Mouse (Mus musculus) CH12.LX (cell line): Measurements from ENCODE around the gene Mid1. TPM values are rescaled to one million over a fixed set of nuclear protein-coding genes. Genes with fewer than 3 reads are reported as not detected.
"Not testable (repeated sequence)": the region's sequence is repeated elsewhere in the genome, so short reads cannot be mapped to it uniquely, and the experiment has no call there.

ENCODE experiments used
- DNase-seq: peaks from one replicate; pipeline ENCODE4 v3.0.0-alpha.2; 2013; ENCODE audit errors: extremely low read depth
- H3K27ac ChIP-seq: 2 replicates; pipeline ENCODE4 v1.5.1; 2012; ENCODE audit warnings: low read depth, mild to moderate bottlenecking, control low read depth, moderate library complexity; ENCODE audit not compliant: insufficient read depth
- H3K27me3 ChIP-seq: replicated peaks from 2 replicates; pipeline ENCODE3; 2012; ENCODE audit warnings: inconsistent platforms
- H3K36me3 ChIP-seq, 2 experiments: replicated peaks in 1 of 2; 2 replicates each; pipeline versions ENCODE3 to v1.6.1; 2012; ENCODE audit warnings: inconsistent platforms in 1 of 2, low read length in 1 of 2, mild to moderate bottlenecking in 1 of 2, mixed read lengths in 1 of 2, moderate library complexity in 1 of 2; ENCODE audit not compliant: control insufficient read depth in 1 of 2, insufficient read depth in 1 of 2
- H3K4me1 ChIP-seq, 2 experiments: 2 replicates each; pipeline ENCODE4 v1.6.1; 2012; ENCODE audit warnings: inconsistent platforms in 1 of 2, moderate library complexity in 1 of 2; ENCODE audit not compliant: insufficient read depth in 2 of 2, control insufficient read depth in 1 of 2
- H3K4me2 ChIP-seq: 2 replicates; pipeline ENCODE4 v1.6.1; 2012; ENCODE audit warnings: low read depth, mild to moderate bottlenecking, control low read depth; ENCODE audit not compliant: poor library complexity, insufficient read depth, severe bottlenecking
- H3K4me3 ChIP-seq, 3 experiments: fragments of 150-350 bp in 1 of 3; sonication (generic) in 1 of 3; replicated peaks in 1 of 3; 2 replicates each; pipeline versions ENCODE3 to v1.5.1; 2011 to 2012; ENCODE audit warnings: low read depth in 2 of 3, low read length in 2 of 3, mild to moderate bottlenecking in 2 of 3, moderate library complexity in 2 of 3, control low read depth in 1 of 3, improper control_type of control experiment in 1 of 3, inconsistent platforms in 1 of 3, mixed read lengths in 1 of 3; ENCODE audit not compliant: poor library complexity in 1 of 3
- H3K79me2 ChIP-seq: replicated peaks from 2 replicates; pipeline ENCODE4 v1.6.1; 2012; ENCODE audit warnings: mild to moderate bottlenecking, moderate library complexity; ENCODE audit not compliant: control insufficient read depth, poor library complexity, insufficient read depth, severe bottlenecking; ENCODE audit errors: extremely low read depth
- H3K9ac ChIP-seq: 2 replicates; pipeline ENCODE4 v1.6.1; 2012; ENCODE audit warnings: low read depth, mild to moderate bottlenecking, control low read depth, moderate library complexity; ENCODE audit not compliant: insufficient read depth
- H3K9me3 ChIP-seq: replicated peaks from 2 replicates; pipeline ENCODE3; 2012; ENCODE audit warnings: low read length, inconsistent platforms, mixed read lengths
- dilution Hi-C: fragments of 300-500 bp; cut with MboI; formaldehyde crosslinking; loops from 2 replicates; pipeline ENCODE4 v1.14.3; 2020; ENCODE audit warnings: low sequenced_read_pairs; ENCODE audit not compliant: extremely low pct_unique_long_range_greater_than_20kb, extremely low pct_ligation_motif_present
- in situ Hi-C: fragments of 300-500 bp; cut with MboI; formaldehyde crosslinking; loops from 3 replicates; pipeline ENCODE4 v1.14.3; 2019; ENCODE audit warnings: low sequenced_read_pairs, low pct_ligation_motif_present, low pct_unique_long_range_greater_than_20kb, mixed read lengths
- polyA plus RNA-seq: library from polyadenylated mRNA; unstranded; fragments of >175 nt; gene quantifications from 2 replicates; pipeline ENCODE4 v1.2.1, GENCODE M21; 2012; ENCODE audit warnings: low read depth; ENCODE audit not compliant: insufficient read length
- total RNA-seq, 2 experiments: library from RNA; depleted of rRNA; stranded (reverse); fragments of 300-350 nt in 1 of 2; fragments of >200 nt in 1 of 2; gene quantifications; 2 replicates each; pipeline ENCODE4 v1.2.3; 2012 to 2014

Gene Mid1
- total and polyA plus RNA-seq, 3 experiments = 3.3 to 15.0 (median 6.2) TPM

DNA sequence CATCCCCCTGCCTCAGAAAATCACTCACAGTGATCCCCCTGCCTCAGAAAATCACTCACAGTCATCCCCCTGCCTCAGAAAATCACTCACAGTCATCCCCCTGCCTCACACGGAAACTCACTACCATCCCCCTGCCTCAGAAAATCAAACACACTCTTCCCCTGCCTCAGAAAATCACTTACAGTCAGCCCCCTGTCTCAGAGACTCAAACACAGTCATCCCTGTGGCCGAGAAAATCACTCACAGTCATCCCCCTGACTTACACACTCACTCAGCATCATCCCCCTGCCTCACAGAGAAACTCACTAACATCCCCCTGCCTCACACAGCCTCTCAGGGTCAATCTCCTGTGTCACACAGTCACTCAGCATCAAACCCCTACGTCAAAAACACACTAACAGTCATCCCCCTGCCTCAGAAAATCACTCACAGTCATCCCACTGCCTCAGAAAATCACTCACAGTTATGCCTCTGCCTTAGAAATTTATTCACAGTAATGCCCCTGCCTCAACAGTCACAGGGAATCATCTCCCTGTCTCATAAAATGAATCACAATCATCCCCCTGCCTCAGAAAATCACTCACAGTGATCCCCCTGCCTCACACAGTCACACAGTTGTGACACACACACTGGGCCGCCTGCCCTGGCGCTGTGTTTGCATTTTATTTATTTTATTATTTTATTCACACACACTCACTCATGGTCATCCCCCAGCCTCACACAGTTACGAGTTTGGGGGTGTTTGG is 315.8 kb downstream of the Mid1 start:
- dilution Hi-C loops, H3K27me3 ChIP-seq, in situ Hi-C loops: not testable (repeated sequence)

DNA sequence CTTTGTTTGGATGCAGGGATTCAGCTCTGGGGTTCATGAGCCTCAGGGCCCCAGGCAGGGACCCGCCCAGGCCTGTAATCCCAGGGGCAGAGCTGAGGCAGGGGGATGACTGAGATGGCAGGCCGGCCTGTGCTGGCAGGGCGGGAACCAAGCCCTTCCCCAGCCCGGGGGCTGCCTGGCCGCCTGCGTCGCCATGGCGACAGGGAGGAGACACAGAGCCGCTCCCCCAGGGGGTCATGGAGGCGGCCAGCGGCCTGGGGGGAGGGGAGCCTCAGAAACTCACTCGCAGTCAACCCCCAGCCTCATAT is 316.3 kb downstream of the Mid1 start:
- H3K9ac ChIP-seq, H3K79me2 ChIP-seq, H3K4me2 ChIP-seq, H3K4me3 ChIP-seq, in situ Hi-C loops, dilution Hi-C loops, DNase-seq, H3K27me3 ChIP-seq, H3K27ac ChIP-seq: not testable (repeated sequence)
- peaks cover 19% of the 10 kb centered on the region for H3K9me3 ChIP-seq
- H3K36me3 ChIP-seq = peaks cover 11 to 22% of the 10 kb centered on the region in 2 experiments
- peaks cover 13 to 21% of the 10 kb centered on the region in 2 experiments for H3K4me1 ChIP-seq

More for the DNA sequence above, 315.8 kb downstream of the Mid1 start:
- Histone ChIP-seq H3K9me3 (peaks cover 21% of the 10 kb centered on the region), H3K4me1 (peaks cover 17 to 24% of the 10 kb centered on the region in 2 experiments), H3K36me3 (peaks cover 11 to 24% of the 10 kb centered on the region in 2 experiments)
- H3K9ac ChIP-seq, DNase-seq, H3K27ac ChIP-seq, H3K79me2 ChIP-seq, H3K4me3 ChIP-seq, H3K4me2 ChIP-seq: not testable (repeated sequence)

DNA sequence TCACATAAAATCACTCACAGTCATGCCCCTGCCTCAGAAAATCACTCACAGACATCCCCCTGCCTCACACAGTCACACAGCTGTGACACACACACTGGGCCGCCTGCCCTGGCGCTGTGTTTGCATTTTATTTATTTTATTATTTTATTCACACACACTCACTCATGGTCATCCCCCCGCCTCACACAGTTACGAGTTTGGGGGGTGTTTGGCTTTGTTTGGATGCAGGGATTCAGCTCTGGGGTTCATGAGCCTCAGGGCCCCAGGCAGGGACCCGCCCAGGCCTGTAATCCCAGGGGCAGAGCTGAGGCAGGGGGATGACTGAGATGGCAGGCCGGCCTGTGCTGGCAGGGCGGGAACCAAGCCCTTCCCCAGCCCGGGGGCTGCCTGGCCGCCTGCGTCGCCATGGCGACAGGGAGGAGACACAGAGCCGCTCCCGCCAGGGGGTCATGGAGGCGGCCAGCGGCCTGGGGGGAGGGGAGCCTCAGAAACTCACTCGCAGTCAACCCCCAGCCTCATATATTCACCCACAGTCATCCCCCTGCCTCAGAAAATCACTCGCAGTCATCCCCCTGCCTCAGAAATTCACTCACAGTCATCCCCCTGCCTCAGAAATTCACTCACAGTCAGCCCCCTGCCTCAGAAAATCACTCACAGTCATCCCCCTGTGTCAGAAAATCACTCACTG is 317.7 kb downstream of the Mid1 start:
- H3K27ac ChIP-seq, H3K4me2 ChIP-seq, H3K9ac ChIP-seq, H3K27me3 ChIP-seq, H3K9me3 ChIP-seq, H3K79me2 ChIP-seq, dilution Hi-C loops, H3K4me3 ChIP-seq, in situ Hi-C loops, DNase-seq: not testable (repeated sequence)
- Histone ChIP-seq H3K36me3 (peaks cover 11 to 24% of the 10 kb centered on the region in 2 experiments), H3K4me1 (peaks cover 8 to 16% of the 10 kb centered on the region in 2 experiments)

DNA sequence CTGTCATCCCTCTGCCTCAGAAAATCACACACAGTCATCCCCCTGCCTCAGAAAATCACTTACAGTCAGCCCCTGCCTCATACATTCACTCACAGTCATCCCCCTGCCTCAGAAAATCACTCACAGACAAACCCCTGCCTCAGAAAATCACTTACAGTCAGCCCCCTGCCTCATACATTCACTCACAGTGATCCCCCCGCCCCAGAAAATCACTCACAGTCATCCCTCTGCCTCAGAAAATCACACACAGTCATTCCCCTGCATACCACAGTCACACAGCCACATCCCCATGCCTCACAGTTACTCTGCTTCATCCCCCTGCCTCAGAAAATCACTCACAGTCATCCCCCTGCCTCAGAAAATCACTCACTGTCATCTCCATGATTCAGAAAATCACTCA is 318.5 kb downstream of the Mid1 start:
- dilution Hi-C loops, H3K27ac ChIP-seq, H3K4me3 ChIP-seq, H3K9ac ChIP-seq, DNase-seq, in situ Hi-C loops, H3K4me2 ChIP-seq, H3K9me3 ChIP-seq, H3K27me3 ChIP-seq, H3K79me2 ChIP-seq: not testable (repeated sequence)
- Histone ChIP-seq H3K36me3 (peaks cover 13 to 24% of the 10 kb centered on the region in 2 experiments), H3K4me1 (peaks cover 6 to 15% of the 10 kb centered on the region in 2 experiments)

DNA sequence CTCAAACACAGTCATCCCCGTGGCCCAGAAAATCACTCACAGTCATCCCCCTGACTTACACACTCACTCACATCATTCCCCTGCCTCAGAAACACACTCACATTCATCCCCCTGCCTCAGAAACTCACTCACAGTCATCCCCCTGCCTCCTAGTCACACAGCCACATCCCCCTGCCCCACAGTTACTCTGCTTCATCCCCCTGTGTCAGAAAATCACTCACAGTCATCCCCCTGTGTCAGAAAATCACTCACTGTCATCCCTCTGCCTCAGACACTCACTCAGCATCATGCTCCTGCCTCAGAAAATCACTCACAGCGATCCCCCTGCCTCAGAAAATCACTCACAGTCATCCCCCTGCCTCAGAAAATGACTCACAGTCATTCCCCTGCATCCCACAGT is 319.2 kb downstream of the Mid1 start:
- in situ Hi-C loops, H3K4me1 ChIP-seq, H3K4me2 ChIP-seq, H3K27me3 ChIP-seq, H3K79me2 ChIP-seq, DNase-seq, dilution Hi-C loops, H3K27ac ChIP-seq, H3K4me3 ChIP-seq, H3K9ac ChIP-seq: not testable (repeated sequence)
- H3K36me3 ChIP-seq = peaks cover 11 to 23% of the 10 kb centered on the region in 2 experiments
- H3K9me3 ChIP-seq = peaks cover 11% of the 10 kb centered on the region

DNA sequence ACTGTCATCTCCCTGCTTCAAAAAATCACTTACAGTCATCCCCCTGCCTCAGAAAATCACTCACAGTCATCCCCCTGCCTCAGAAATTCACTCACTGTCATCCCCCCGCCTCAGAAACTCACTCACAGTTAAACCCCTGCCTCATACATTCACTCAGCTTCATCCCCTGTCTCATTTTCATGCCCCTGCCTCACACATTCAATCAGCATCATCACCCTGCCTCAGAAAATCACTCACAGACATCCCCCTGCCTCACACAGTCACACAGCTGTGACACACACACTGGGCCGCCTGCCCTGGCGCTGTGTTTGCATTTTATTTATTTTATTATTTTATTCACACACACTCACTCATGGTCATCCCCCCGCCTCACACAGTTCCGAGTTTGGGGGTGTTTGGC is 319.8 kb downstream of the Mid1 start:
- H3K27me3 ChIP-seq, H3K79me2 ChIP-seq, H3K4me1 ChIP-seq, H3K4me3 ChIP-seq, dilution Hi-C loops, DNase-seq, H3K4me2 ChIP-seq, in situ Hi-C loops, H3K9ac ChIP-seq, H3K27ac ChIP-seq: not testable (repeated sequence)
- peaks cover 16% of the 10 kb centered on the region for H3K9me3 ChIP-seq
- H3K36me3 ChIP-seq = peaks cover 9 to 25% of the 10 kb centered on the region in 2 experiments
